Mouse (Mus musculus) midbrain, embryonic 14.5 days (tissue): ENCODE results near the gene Mta2. TPM values are rescaled to one million over a fixed set of nuclear protein-coding genes. Genes with fewer than 3 reads are reported as not detected.
A peak's percentile ranks its signal among the peaks of the same experiment; 100 is the strongest.

Experiments
- ATAC-seq: fragments of 200-750 bp; cut with Nextera tagmentation; 2 replicates; pipeline ENCODE4 v1.8.0; 2017; ENCODE audit warnings: moderate number of reproducible peaks, moderate library complexity; ENCODE audit not compliant: low FRiP score, low TSS enrichment
- DNase-seq: peaks from one replicate; pipeline ENCODE4 v3.0.0-alpha.2; 2015
- H3K27ac ChIP-seq: fragments of 300-500 bp; sonication (generic); replicated peaks from 2 replicates; pipeline ENCODE4 v1.5.1; 2014; ENCODE audit warnings: mild to moderate bottlenecking, low read depth, low read length, moderate library complexity
- H3K27me3 ChIP-seq: fragments of 300-500 bp; sonication (generic); 2 replicates; pipeline ENCODE4 v1.6.1; 2014; ENCODE audit warnings: low read length, control low read depth, mixed read lengths; ENCODE audit not compliant: control insufficient read depth, insufficient read depth
- H3K36me3 ChIP-seq: fragments of 300-500 bp; sonication (generic); 2 replicates; pipeline ENCODE4 v1.6.1; 2014; ENCODE audit warnings: low read length, control low read depth; ENCODE audit not compliant: control insufficient read depth, insufficient read depth
- H3K4me1 ChIP-seq: fragments of 300-500 bp; sonication (generic); 2 replicates; pipeline ENCODE4 v1.6.1; 2014; ENCODE audit warnings: mild to moderate bottlenecking, antibody characterized with exemption, low read length, control low read depth; ENCODE audit not compliant: control insufficient read depth, insufficient read depth
- H3K4me2 ChIP-seq: fragments of 300-500 bp; sonication (generic); 2 replicates; pipeline ENCODE4 v1.6.1; 2014; ENCODE audit warnings: mild to moderate bottlenecking, low read length, moderate library complexity
- H3K4me3 ChIP-seq: fragments of 300-500 bp; sonication (generic); replicated peaks from 2 replicates; pipeline ENCODE4 v1.5.1; 2014; ENCODE audit warnings: low read depth, low read length
- H3K9ac ChIP-seq: fragments of 300-500 bp; sonication (generic); replicated peaks from 2 replicates; pipeline ENCODE4 v1.6.1; 2014; ENCODE audit warnings: mild to moderate bottlenecking, low read length, moderate library complexity
- H3K9me3 ChIP-seq: fragments of 300-500 bp; sonication (generic); 2 replicates; pipeline ENCODE4 v1.6.1; 2016; ENCODE audit warnings: low read length, control low read depth, mixed read lengths; ENCODE audit not compliant: control insufficient read depth
- WGBS: fragments of 180-500 bp; shearing (Covaris S2); extraction: QIAGEN DNeasy Blood & Tissue Kit; methylation state at CpG from one replicate; pipeline ENCODE4 v1.1.7; 2014; 5-methylcytosine and 5-hydroxymethylcytosine counted together
- polyA plus RNA-seq: library from polyadenylated mRNA; unstranded; fragments of >200 nt; fragmentation: Nextera tagmentation; extraction: Ambion mirVana; gene quantifications from 2 replicates; pipeline ENCODE4 v1.2.1, GENCODE M21; 2014

The Mta2 gene
- polyA plus RNA-seq, 1 experiment from 2014 or later: 38.0 TPM

GRCm38 (mm10) chr19:8953135-8954039 is 11.7 kb downstream of the Mta2 start, which contains the start of gene Tut1:
Gene Tut1, plus strand, starts transcription at chr19:8953847.
- peak; percentile 94 for ATAC-seq
- Histone ChIP-seq H3K27ac (peak within 1 kb of the TSS; percentile 87), H3K9ac (peak within 1 kb of the TSS; percentile 56), H3K27me3 (no peaks in the 10 kb centered on the region), H3K4me3 (peak within 1 kb of the TSS; percentile 58), H3K36me3 (peaks cover 58% of the 10 kb centered on the region), H3K9me3 (no peaks in the 10 kb centered on the region), H3K4me2 (peak within 1 kb of the TSS; percentile 70), H3K4me1 (peaks cover 11% of the 10 kb centered on the region)
- DNase-seq: peak; percentile 98
- 2% methylated on average over 46 of the region's 46 CpGs for WGBS

- Histone ChIP-seq H3K9ac (peak overlapping the region; percentile 56), H3K9me3 (no peaks in the 10 kb centered on the region), H3K4me1 (peaks cover 11% of the 10 kb centered on the region), H3K4me2 (peak overlapping the region; percentile 70), H3K27me3 (no peaks in the 10 kb centered on the region), H3K27ac (peak overlapping the region; percentile 50; the same call in 1 of the 2 replicates), H3K36me3 (peaks cover 58% of the 10 kb centered on the region), H3K4me3 (peak overlapping the region; percentile 58)
- 9% methylated on average over 9 of the region's 9 CpGs for WGBS
- no peak for ATAC-seq
- DNase-seq: no peak
These were observed 12.5 kb downstream of the Mta2 start for GRCm38 (mm10) chr19:8954171-8954570.

DNA sequence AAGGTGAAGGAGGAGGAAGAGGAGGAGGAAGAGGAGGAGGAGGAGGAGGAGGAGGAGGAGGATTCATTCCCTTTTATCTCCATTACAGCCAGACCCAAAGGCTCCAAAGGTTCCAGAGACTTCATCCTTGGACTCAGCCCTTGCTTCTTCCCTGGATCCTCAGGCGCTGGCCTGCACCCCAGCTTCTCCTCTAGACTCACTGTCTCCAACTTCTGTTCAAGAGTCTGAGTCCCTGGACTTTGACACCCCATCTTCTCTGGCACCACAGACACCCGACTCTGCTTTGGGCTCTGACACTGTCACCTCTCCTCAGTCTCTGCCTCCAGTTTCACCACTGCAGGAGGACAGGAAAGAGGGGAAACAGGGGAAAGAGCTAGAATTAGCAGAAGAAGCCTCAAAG is 20.6 kb downstream of the Mta2 start:
- DNase-seq (no peak), ATAC-seq (no peak)
- H3K27ac ChIP-seq: no peak overlapping the region
- H3K27me3 ChIP-seq: no peaks in the 10 kb centered on the region
- WGBS: 87% methylated on average over 2 of the region's 2 CpGs
- H3K36me3 ChIP-seq: peaks cover 84% of the 10 kb centered on the region
- no peaks in the 10 kb centered on the region for H3K9me3 ChIP-seq
- H3K4me2 ChIP-seq: no peak overlapping the region
- no peak overlapping the region for H3K9ac ChIP-seq
- no peak overlapping the region for H3K4me3 ChIP-seq
- H3K4me1 ChIP-seq: no peaks in the 10 kb centered on the region

DNA sequence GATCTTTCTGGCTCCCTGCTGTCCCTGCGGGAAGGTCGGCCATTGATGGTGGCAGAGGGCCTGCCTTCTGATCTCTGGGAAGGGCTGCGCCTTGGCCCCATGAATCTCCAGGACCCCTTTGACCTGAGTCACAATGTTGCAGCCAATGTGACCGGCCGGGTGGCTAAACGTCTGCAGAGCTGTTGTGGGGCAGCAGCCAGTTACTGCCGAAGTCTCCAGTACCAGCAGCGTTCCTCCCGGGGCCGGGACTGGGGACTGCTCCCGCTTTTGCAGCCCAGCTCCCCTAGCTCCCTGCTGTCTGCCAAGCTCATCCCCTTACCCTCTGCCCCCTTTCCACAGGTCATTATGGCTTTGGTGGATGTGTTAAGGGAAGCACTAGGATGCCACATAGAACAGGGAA is 23.4 kb downstream of the Mta2 start:
- Histone ChIP-seq H3K27me3 (no peaks in the 10 kb centered on the region), H3K4me3 (no peak overlapping the region), H3K4me1 (peaks cover 11% of the 10 kb centered on the region), H3K9me3 (no peaks in the 10 kb centered on the region), H3K36me3 (peaks cover 79% of the 10 kb centered on the region), H3K27ac (no peak overlapping the region), H3K9ac (no peak overlapping the region), H3K4me2 (no peak overlapping the region)
- WGBS: 91% methylated on average over 11 of the region's 11 CpGs
- ATAC-seq: no peak
- DNase-seq: no peak

DNA sequence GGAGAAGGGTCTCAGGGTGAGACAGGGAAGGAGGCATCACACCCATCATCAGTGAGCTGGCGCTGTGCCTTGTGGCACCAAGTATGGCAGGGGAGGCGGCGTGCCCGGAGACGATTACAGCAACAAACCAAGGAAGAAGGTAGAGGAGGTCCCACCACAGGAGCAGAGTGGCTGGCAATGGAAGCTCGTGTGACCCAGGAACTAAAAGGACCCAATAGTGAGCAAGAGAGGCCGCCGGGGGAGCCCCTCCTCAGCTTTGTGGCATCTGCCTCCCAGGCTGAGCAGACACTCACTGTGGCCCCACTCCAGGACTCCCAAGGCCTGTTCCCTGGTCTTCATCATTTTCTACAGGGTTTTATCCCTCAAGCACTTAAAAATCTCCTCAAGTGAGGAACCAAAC is 24.1 kb downstream of the Mta2 start:
- H3K9ac ChIP-seq: no peak overlapping the region

DNA sequence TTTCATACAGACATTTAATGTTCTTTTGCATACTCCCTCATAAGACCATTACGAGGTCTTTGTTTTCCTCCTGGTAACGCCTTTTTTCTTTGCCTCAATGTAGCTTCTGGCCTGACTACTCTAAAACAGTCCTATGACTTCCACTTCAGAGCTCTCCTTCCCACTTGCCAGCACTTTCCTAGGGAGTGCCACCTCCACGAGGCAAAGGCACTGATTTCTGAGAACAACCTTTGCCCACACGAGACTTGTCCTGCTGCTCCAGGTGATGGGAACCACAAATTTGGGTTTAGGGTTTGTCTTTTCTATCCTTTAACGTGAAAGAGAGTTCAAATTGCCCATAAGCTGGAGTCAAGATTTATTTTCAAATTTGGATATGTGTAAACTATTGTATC is 24.5 kb downstream of the Mta2 start:
- no peak for DNase-seq
- Histone ChIP-seq H3K4me3 (peak overlapping the region; percentile 77), H3K9ac (peak overlapping the region; percentile 51), H3K4me1 (peaks cover 11% of the 10 kb centered on the region), H3K36me3 (peaks cover 79% of the 10 kb centered on the region), H3K4me2 (peak overlapping the region; percentile 57), H3K9me3 (no peaks in the 10 kb centered on the region), H3K27me3 (no peaks in the 10 kb centered on the region), H3K27ac (peak overlapping the region; percentile 80)
- WGBS: 43% methylated on average over 5 of the region's 5 CpGs
- no peak for ATAC-seq

More for the DNA sequence above, 24.1 kb downstream of the Mta2 start:
- Histone ChIP-seq H3K9me3 (no peaks in the 10 kb centered on the region), H3K4me1 (peaks cover 11% of the 10 kb centered on the region), H3K27ac (no peak overlapping the region), H3K4me3 (no peak overlapping the region), H3K4me2 (peak overlapping the region; percentile 57), H3K27me3 (no peaks in the 10 kb centered on the region), H3K36me3 (peaks cover 79% of the 10 kb centered on the region)
- 85% methylated on average over 8 of the region's 8 CpGs for WGBS
- DNase-seq (no peak), ATAC-seq (no peak)

DNA sequence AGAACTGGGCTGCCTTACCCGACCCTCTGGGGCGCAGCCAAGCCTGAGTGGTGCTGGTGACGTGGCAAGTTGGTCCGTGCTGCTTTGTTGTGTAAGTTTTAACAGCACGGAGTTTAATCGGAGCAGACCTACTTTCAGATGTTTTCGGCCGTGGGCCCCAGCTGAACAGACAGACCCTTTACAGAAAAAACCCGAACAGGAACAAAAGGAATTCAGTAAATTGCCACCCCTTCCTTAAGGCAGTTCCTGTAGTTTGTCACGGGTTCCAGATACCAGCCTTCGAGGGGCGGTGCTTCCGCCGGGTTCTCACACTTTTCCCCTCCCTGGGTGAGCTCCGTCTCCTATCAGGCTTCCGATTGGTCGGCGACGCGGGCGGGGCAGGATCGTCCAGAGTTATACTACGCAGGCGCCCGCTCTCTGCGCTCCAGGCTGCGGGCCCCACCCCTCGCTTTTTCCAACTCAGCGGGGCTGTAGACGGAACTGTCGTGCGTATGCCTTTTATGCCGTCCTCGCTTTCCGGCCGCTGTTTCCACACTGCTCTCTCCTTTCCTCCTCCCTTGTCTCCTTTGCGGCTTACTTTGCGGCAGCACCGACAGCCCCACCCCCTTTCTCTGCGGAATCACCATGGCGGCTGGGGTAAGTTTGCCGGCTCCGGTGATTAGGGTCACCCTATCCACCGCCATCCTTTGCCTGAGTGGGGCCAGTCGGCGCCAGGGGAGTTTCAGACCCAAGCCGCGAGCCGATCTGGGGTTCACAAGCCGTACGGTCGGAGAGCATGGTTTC is 25.1 kb downstream of the Mta2 start, which contains the start of gene Eef1g:
TSS of gene Eef1g (plus strand) at position 452 of the 783 bp plus-strand sequence.
- peaks cover 79% of the 10 kb centered on the region for H3K36me3 ChIP-seq
- H3K4me3 ChIP-seq: peak within 1 kb of the TSS; percentile 77
- peak within 1 kb of the TSS; percentile 80 for H3K27ac ChIP-seq
- DNase-seq: peak; percentile 99
- peak within 1 kb of the TSS; percentile 96 for H3K4me2 ChIP-seq
- H3K9ac ChIP-seq: peak within 1 kb of the TSS; percentile 85
- no peaks in the 10 kb centered on the region for H3K27me3 ChIP-seq
- ATAC-seq: peak; percentile 99
- H3K4me1 ChIP-seq: peaks cover 11% of the 10 kb centered on the region
- no peaks in the 10 kb centered on the region for H3K9me3 ChIP-seq
- WGBS: 1% methylated on average over 52 of the region's 52 CpGs

DNA sequence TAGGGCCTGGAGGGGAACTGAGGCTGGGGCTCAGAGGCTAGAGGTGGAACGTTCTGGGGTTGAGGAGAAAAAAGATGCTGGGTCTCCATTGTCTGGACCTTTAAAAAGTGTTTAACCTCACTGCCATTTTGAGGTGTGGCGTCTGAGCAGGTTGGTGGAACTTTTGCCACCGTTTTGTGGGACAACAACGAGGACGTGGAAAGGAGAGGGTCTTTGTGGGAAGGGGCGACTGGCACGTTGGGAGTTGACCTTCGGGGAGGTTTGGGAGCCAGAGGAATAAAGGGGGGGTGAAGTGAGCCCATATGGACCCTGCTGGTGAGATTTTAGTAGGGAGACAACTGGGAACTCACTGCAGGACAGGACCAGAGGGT is 25.7 kb downstream of the Mta2 start:
- peak overlapping the region; percentile 96 for H3K4me2 ChIP-seq
- H3K4me3 ChIP-seq: peak overlapping the region; percentile 77
- H3K9me3 ChIP-seq: no peaks in the 10 kb centered on the region
- peak overlapping the region; percentile 75 for H3K27ac ChIP-seq
- DNase-seq (no peak), ATAC-seq (0 out of 2 replicates have a peak, but pooled peaks have one; percentile 1)
- H3K27me3 ChIP-seq: no peaks in the 10 kb centered on the region
- H3K36me3 ChIP-seq: peaks cover 79% of the 10 kb centered on the region
- peak overlapping the region; percentile 85 for H3K9ac ChIP-seq
- peaks cover 11% of the 10 kb centered on the region for H3K4me1 ChIP-seq
- under 1% methylated on average over 8 of the region's 8 CpGs for WGBS
